Mouse (Mus musculus): Measurements from ENCODE around the gene Jazf1.

DNA sequence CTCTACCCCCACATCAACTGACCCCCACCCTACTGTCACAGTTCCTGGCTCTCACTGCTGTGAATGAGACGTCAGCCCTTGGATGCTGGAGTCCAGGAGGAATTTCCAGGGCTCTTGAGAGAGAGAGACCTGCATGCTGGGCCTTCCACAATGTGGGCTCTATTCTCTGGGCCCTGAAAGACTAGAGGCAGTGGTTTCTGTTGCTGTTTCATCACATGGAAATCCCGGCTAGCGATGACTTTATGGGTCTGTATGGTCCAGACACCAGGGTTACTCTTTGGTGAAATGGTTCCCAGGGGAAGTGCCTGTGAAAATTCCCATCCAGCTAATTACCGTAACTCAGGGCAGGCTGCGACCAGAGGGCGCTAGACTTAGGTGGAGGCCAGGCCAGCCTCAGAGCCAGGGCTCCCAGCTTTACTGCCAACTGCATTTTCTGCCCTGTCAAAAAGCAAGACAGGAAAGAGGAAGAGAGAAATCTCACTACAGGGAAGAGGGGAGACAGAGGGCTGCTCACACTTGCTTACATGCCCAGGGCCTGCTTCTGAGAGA lies 271.1 kb downstream of the Jazf1 start:
- TF ChIP-seq CTCF (conservative IDR thresholded peaks at IDR 0.05; ENCODE audit: low read length) (peak; percentile 11; the same call in 1 of the 2 replicates), POU5F1 (IDR thresholded peaks at IDR 0.05; ENCODE audit: borderline replicate concordance, low read length) (no peak)
